Mouse (Mus musculus) gastrocnemius, postnatal 25 days (tissue): Measurements from ENCODE around the gene Lcmt2. TPM values are rescaled to one million over a fixed set of nuclear protein-coding genes. Genes with fewer than 3 reads are reported as not detected.
A peak's percentile ranks its signal among the peaks of the same experiment; 100 is the strongest.
"Not testable (repeated sequence)": the region's sequence is repeated elsewhere in the genome, so short reads cannot be mapped to it uniquely, and the experiment has no call there.

Source experiments
- DNase-seq: peaks from one replicate; pipeline ENCODE4 v3.0.0; 2022
- long read RNA-seq, 2 experiments: library from polyadenylated mRNA; stranded (forward); transcript quantifications; one replicate each; pipeline ENCODE4 v2.0.0; 2021
- total RNA-seq, 2 experiments: library from RNA; stranded (reverse); gene quantifications; 1 replicate in 1 of 2; 2 replicates in 1 of 2; pipeline ENCODE4 v1.2.3; 2021

Lcmt2 gene
- total RNA-seq = 1 to 10 TPM; 3.2 to 3.6 TPM
- long read RNA-seq, experiment 1, transcript Lcmt2-202 (1 exons, 3,056 nt) = major isoform, 8 of 8 reads
- long read RNA-seq, experiment 1, partial matches to known transcripts = 0 of 8 reads
- long read RNA-seq, experiment 1, other reads (novel, unspliced or antisense) = 0 of 8 reads
- long read RNA-seq, experiment 2, transcript Lcmt2-202 (1 exons, 3,056 nt) = major isoform, 8 of 8 reads
- long read RNA-seq, experiment 2, partial matches to known transcripts = 0 of 8 reads
- long read RNA-seq, experiment 2, other reads (novel, unspliced or antisense) = 0 of 8 reads

- peak; percentile 90 for DNase-seq
These were observed at the start of gene Lcmt2, which contains the start of gene Adal for GRCm38 (mm10) chr2:121140018-121140882. Gene Lcmt2 (minus strand): TSS chr2:121140653. Gene Adal (plus strand): TSS chr2:121140428.

GRCm38 (mm10) chr2:121188530-121188929 lies 48.1 kb upstream of the Lcmt2 start:
- no peak for DNase-seq

- DNase-seq = no peak
These were observed 43.7 kb upstream of the Lcmt2 start for GRCm38 (mm10) chr2:121184142-121184541.

- DNase-seq = no peak
These were observed 43.0 kb upstream of the Lcmt2 start for GRCm38 (mm10) chr2:121183431-121183830.

- no peak for DNase-seq
These were observed 38.5 kb upstream of the Lcmt2 start for GRCm38 (mm10) chr2:121178828-121179479.

GRCm38 (mm10) chr2:121170980-121171742 lies 30.7 kb upstream of the Lcmt2 start, which contains the start of gene Zscan29:
Gene Zscan29 (minus strand): TSS chr2:121171125.
- DNase-seq = peak; percentile 88

GRCm38 (mm10) chr2:121170481-121170971 lies 30.1 kb upstream of the Lcmt2 start, which contains the start of gene Tubgcp4:
Gene Tubgcp4 (plus strand): TSS chr2:121170654.
- peak; percentile 18 for DNase-seq

GRCm38 (mm10) chr2:121169902-121170301 lies 29.4 kb upstream of the Lcmt2 start:
- DNase-seq = no peak

- no peak for DNase-seq
These were observed 28.7 kb upstream of the Lcmt2 start for GRCm38 (mm10) chr2:121169173-121169572.

GRCm38 (mm10) chr2:121153100-121153499 lies 12.6 kb upstream of the Lcmt2 start:
- DNase-seq = no peak

GRCm38 (mm10) chr2:121149679-121150078 lies 9.2 kb upstream of the Lcmt2 start:
- no peak for DNase-seq

GRCm38 (mm10) chr2:121142415-121142814 lies 2.0 kb upstream of the Lcmt2 start:
- DNase-seq = no peak

- no peak for DNase-seq
These were observed 973 bp upstream of the Lcmt2 start for GRCm38 (mm10) chr2:121141216-121142035.

- no peak for DNase-seq
These were observed 1.0 kb downstream of the Lcmt2 start for GRCm38 (mm10) chr2:121139266-121140017.

GRCm38 (mm10) chr2:121137371-121137770 lies 3.1 kb downstream of the Lcmt2 start:
- DNase-seq = no peak

GRCm38 (mm10) chr2:121132822-121133221 lies 7.6 kb downstream of the Lcmt2 start:
- no peak for DNase-seq

- no peak for DNase-seq
These were observed 11.4 kb downstream of the Lcmt2 start for GRCm38 (mm10) chr2:121128865-121129620.

- no peak for DNase-seq
These were observed 12.9 kb downstream of the Lcmt2 start for GRCm38 (mm10) chr2:121127536-121127935.

GRCm38 (mm10) chr2:121126302-121126701 lies 14.2 kb downstream of the Lcmt2 start:
- not testable (repeated sequence) for DNase-seq
